Mouse (Mus musculus) hematopoietic stem cell, adult 5-6 weeks (primary cell): ENCODE data around the gene Rbpms2. TPM values are rescaled to one million over a fixed set of nuclear protein-coding genes. Genes with fewer than 3 reads are reported as not detected.
"Not testable (repeated sequence)": the region's sequence is repeated elsewhere in the genome, so short reads cannot be mapped to it uniquely, and the experiment has no call there.

Source experiments
- ATAC-seq, 2 experiments: fragments of 125-278 bp in 1 of 2; replicated peaks in 1 of 2; 2 replicates each; pipeline ENCODE4 v1.8.0; 2016 to 2017; ENCODE audit warnings: inconsistent platforms in 2 of 2, mild to moderate bottlenecking in 2 of 2, moderate number of reproducible peaks in 2 of 2, low read depth in 1 of 2, moderate TSS enrichment in 1 of 2; ENCODE audit not compliant: low FRiP score in 2 of 2, poor library complexity in 2 of 2, severe bottlenecking in 2 of 2, insufficient read depth in 1 of 2, low TSS enrichment in 1 of 2
- total RNA-seq: library from RNA; stranded (forward); fragments of 172-1452, 232-1000 nt; gene quantifications from 2 replicates; pipeline ENCODE4 v1.2.3, GENCODE M21; 2017

Gene Rbpms2
- total RNA-seq, 1 experiment from 2014 or later: 1.8 TPM

DNA sequence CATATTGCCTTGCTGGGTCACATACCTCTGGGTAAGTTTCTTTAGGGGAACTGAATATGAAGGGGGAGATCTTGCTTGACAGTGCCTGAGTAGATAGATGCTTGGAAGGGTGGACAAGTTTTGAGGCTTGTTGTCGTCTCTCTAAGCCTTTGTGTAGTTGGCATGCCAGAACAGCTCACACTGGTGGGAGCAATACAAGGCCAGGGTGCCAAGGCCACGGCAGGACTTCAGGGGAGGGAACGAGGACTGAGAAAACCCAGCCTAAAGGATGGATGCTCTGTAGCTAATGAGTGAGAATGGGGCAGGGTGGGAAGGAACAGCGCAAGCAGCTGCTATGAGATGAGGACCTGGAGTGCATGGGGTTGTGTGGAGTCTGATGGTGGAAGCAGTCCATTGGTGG is 15.5 kb downstream of the Rbpms2 start:
- no peak for ATAC-seq

DNA sequence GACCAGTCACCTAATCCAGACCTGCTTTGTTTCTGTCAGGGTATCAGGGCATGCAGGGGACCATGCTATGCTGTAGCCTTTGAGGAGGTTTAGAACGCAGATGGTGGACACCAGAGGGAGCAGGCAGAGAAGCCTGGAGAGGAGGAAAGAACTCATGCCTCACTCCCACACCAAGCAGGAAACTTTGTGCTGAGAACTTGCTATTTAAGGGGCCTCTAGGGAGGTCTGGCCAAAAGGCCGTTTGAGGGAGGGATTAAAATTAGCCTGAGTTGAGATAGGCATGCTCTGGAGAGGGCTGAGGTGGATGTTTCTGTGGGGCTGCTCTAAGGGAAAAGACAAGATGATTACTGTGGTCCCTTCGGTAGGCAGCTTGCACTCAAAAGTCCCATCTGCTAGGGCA is 16.5 kb downstream of the Rbpms2 start:
- ATAC-seq: no peak

DNA sequence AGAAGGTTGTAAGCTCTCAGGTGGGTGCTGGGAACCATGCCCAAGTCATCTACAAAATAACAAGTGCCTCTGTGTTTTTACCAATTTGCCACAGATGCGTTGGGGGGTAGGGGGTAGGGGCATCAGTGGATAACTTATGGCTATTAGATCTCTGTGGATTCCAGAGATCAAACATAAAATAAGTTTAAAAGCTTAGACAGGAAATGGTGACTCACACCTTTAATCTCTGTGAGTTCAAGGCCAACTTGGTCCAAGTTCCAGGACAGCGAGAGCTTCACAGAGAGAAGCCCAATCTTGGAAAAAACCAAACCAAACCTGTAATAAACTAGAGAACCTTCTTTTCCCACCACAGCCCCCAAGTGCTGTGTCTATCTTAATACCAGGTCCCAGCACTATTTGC is 17.3 kb downstream of the Rbpms2 start:
- ATAC-seq: no peak

DNA sequence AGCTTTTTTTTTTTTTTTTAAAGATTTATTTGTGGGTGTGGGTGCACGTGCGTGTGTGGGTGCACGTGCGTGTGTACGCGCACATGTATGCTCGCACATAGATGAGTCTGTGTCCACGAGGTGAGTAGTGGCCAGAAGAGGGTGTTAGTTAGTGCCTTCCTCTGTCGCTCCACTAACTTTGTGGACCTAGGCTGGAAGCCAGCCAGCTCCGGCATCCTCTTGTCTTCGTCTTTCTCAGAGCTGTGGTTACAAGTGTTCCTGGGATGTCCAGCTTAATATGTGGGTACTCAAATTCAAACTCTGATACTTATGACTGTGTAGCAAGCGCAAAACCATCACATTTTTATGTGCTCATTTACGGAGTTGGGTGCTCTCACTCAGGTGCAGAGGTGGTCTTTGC is 19.3 kb downstream of the Rbpms2 start:
- no peak for ATAC-seq

DNA sequence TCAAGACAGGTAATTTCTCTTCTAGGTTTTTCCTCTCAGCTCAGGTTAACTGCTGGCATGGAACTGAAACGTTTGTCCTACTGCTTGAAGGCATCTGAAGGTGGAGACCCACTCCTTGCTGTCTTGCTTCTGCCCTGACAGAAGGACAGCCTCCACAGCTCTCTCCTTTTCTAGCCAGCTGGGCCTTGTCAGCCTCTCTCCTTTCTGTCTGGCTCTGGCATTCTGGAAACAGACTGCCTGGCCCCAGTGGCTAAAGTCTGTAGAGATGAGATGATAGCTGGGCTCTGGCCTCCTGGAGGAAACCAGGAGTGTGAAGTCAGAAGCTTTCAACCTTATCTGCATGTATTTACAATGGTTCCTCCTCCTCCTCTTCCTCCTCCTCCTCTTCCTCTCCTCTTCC is 20.5 kb downstream of the Rbpms2 start:
- ATAC-seq: no peak

DNA sequence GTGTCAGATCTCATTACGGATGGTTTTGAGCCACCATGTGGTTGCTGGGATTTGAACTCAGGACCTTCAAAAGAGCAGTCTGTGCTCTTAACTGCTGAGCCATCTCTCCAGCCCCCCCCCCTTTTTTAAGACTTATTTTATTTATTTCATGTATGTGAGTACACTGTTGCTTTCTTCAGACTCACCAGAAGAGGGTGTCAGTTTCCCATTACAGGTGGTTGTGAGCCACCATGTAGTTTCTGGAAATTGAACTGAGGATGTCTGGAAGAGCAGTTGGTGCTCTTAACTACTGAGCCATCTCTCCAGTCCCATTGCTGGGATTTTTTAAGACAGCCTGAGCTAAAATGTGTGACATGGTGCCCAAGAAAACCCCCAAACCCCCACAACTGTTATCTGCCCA is 22.5 kb downstream of the Rbpms2 start:
- not testable (repeated sequence) for ATAC-seq

DNA sequence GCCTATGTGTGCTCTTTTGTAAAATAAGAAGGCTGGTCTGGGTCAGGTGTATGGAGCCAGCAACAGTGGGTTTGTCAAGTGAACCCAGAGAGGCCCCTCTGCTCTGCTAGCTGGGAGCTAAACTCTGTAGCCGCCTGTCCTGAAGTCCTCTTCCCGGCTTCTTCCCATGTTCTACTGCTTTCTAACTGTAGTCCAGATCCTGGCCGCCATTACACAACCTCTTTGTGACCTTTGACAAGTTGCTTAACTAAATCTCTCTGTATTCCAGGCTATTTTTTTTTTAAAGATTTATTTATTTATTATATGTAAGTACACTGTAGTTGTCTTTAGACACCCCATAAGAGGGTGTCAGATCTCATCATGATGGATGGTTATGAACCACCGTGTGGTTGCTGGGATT is 24.3 kb downstream of the Rbpms2 start:
- no peak for ATAC-seq

DNA sequence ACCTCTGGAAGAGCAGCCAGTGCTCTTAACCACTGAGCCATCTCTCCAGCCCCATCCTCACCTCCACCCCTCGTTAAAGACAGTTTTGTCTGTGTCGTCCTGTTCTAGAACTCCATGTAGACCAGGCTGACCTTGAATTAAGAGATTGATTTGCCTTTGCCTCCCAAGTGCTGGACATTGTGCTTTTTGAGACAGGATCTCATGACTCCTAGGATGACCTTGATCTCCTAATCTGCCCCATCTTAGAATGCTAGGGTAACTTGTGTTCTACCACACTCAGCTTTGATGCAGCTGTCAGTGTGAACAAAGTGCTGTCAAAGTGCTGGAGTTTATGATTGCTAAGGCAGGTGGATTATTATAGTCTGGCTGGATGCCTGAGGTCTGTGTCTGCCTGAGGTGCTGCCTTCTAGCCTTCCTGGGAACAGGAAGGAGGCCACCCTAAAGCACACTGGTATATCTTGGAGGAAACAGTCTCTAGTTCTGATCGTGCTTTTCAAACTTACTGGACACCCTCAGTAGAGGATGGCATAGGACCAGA is 25.3 kb downstream of the Rbpms2 start:
- ATAC-seq: no peak

DNA sequence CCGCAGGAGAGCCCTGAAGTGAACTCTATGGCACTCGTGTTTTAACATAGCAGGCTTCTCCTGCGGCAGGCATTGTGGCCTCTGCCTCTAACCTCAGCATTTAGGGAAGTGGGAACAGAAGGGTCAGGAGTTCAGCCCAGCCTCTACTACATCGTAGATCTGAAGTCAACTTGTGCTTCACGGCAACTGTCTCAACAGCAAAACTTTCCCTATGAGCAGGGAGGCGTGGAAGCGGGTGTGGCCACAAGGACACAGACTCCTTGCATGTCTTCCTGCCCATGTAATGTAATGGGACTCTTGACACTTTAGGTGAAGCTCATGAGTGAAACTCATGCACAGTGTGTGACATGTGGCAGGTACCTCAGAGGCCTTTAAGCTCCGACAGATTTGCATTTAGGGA is 26.1 kb downstream of the Rbpms2 start:
- ATAC-seq: peak; percentile 82 to 93

DNA sequence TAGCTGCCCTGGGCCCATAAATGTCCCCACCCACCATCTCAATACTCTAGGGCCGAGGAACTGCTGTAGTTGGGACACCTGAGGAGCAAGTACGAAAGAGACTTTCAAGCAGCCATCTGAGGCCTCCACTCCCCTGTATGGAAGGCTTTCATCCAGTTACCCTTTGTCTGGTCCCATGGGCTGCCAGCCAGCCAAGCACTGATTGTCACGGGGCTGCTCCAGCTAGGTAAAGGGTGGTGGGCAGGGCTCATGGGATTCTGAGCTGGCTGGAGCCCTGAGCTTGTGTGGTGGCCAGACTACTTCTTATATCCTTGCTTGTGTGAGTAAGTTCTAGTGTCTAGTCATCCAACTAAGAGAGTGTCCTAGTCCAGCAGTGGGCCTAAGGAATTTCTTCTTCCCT is 27.8 kb downstream of the Rbpms2 start:
- ATAC-seq: no peak

DNA sequence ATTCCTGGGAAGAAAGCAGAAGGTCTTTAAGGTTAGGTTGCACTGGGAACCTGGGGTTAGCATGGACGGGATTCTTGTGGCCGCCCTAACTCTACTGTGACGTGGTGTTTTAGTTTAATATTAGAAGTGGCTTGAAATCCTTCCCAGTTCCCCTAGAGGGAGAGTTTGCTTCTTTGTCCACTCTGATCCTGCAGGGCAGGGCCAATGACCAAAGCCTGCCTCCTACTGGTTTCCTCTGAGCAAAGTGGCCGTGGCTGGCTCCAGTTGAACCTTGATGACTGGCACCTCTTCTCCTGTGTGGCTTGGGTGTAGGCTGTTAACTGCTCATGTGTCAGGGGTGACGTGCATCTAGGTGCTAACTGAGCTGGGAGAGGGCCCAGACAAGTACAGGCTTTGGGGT is 31.6 kb downstream of the Rbpms2 start:
- no peak for ATAC-seq

DNA sequence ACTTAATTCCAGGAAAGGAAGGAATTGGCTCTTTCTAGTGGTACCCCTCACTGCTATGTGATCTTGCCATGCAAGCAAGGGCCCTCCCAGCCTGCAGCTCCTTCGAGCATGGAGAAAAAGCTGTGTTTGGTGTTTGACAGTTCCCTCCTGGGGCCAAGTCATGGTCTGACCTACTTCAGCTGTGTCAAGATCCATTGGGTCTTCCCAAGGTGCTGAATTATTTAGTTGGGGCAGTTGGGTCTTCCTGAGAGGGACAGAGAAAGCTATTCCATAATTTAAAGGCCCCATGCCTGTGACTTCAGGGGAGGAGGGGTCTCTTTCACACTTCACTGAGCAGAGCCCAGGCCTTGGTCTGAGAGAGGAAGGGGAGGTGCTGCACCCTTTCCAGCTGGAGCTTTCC is 32.0 kb downstream of the Rbpms2 start:
- no peak for ATAC-seq

DNA sequence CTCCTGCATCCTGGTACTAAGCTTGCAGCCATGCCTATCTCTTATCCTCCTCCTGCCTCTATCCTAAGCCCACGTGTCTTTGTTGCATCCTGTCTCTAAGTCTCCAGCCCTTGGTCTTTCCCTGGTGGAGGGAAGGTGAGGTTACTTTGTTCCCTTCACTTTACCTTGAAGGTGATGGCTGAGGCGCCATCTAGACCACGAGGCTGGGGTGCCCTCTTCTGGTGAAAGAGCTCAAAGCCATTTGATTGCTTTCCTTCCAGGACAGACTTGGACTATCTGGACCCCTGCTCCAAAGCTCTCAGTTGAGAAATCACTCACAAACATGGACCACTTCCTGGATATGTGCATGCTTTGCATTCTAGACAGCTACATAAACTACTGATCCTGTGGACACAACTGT is 34.7 kb downstream of the Rbpms2 start:
- ATAC-seq: peak; percentile 32 to 71; a peak in 3 of 4 replicates

DNA sequence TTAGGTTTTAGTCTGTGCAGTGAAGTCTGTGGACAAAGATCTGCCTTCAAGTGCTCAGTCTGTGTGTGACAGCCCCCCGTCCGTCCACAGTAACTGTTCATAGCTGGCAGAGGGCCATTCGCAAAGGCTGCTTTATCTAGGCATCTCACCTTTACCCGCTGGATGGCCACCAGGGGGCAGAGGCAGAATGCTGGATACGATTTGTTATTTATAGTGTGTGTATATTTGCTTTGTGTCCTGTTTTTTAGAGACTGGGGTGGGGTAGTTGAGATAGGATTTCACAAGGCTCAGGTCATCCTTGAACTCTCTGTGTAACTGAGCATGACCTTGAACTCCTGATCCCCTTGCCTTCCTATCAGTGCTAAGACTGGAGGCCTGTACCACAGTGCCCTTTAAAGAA is 36.6 kb downstream of the Rbpms2 start:
- peak; percentile 74 to 76 for ATAC-seq

DNA sequence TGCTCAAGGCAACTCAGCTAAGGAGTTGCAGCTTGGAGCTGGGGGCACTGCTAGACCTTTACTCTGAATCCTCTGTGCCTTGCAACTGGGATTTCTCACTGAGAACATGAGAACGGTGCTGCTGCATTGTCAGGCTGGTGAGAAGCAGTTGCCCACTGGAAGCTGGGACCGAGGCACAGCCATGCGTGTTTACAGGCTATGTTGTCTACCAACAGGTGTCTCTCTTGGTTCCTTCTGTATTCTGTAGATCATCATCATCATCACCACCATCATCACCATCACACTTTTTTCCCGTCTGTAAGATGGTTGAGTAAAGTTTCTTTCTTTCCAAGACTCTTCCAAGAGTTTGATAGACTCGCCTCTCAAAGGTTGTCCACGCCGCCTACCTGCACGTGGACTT is 38.3 kb downstream of the Rbpms2 start, which contains the start of gene Oaz2:
Gene Oaz2 (plus strand): TSS at position 301 of the 400 bp plus-strand sequence.
- ATAC-seq: no peak

DNA sequence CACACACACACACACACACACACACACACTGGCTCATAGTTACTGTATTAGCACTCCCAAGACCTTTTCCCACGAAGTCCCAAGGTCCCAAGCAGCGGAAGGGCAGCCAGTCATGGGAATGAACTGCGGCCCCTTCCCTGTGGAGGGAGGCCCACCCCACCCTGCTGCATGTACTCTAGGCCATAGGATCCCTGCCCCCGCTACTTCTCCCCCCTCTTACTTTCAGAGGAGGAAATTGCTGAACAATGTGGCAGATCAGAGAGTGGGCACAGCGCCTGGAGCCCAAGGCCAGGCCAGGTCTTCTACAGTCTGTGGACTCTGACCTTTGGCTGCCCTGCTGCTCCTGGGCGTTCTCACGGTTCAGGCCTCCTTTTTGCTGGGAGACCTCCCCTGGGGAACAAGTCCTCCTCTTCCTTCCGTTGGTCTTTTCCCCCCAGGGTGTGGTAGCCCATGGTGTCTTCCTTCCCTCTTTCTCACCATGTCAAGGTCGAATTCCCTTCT is 42.0 kb downstream of the Rbpms2 start:
- 0 out of 4 replicates have a peak, but pooled peaks of 1 of the 2 experiments have one; percentile 10 for ATAC-seq

DNA sequence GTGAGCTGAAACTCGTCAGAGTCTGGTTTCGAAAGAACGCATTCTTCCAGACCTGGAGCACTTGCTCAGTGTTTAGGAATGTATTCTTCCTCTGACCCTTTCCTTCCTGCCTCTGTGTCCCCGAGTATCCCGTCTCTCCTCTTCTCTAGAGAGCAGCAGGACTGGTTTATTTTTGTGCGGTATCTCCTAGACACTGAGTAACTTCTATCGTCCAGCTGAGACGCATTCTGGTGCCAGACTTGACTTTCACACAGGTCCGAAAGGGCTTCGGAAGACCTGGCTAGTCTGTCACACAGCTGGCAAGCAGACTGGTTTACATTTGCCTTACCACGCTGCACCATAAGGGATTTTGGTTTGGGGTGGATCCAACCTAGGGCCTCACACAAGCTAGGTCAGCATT is 43.5 kb downstream of the Rbpms2 start:
- ATAC-seq: no peak

DNA sequence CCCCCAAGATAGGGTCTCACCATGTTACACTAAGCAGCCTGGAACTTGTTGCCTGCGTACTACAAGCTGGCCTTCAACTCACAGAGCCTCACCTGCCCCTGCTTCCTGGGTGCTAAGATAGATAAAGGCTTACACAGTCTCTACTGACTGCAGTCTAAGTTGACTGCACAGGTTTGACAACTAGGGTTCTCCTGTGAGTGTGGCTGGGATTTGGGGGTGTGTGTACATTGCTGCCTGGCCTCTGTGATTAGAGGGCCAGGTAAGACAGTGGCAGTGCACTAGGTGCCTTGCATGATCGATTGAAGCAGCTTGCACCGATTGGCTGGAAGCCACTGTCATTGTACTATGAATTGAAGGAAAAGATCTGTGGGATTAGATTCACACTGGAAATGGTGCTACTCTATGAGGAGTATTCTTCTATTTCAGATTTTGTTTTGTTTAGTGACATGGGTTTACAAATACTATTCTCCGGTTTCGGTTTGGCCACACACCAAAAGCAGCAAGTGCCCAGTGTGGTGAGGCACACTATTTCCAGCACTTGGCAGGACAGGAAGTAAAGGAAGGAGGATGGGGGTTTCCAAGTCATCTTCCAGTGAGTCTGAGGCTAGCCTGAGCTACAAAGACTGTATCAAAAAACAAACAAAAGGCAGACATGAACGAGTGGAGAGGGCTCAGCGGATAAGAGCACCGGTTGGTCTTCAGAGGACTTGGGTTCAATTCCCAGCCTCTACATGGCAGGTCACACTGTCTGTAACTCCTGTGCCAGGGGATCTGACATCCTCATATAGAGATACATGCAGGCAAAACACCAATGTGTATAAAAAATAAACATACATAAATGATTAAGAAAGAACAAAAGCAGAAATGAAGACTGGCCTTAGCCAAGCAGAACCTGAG is 46.3 kb downstream of the Rbpms2 start:
- peak in 1 of 2 experiments; percentile 4; a peak in 1 of 4 replicates for ATAC-seq
